Mouse (Mus musculus): ENCODE data around the gene Tmsb10.

Tmsb10 gene

DNA sequence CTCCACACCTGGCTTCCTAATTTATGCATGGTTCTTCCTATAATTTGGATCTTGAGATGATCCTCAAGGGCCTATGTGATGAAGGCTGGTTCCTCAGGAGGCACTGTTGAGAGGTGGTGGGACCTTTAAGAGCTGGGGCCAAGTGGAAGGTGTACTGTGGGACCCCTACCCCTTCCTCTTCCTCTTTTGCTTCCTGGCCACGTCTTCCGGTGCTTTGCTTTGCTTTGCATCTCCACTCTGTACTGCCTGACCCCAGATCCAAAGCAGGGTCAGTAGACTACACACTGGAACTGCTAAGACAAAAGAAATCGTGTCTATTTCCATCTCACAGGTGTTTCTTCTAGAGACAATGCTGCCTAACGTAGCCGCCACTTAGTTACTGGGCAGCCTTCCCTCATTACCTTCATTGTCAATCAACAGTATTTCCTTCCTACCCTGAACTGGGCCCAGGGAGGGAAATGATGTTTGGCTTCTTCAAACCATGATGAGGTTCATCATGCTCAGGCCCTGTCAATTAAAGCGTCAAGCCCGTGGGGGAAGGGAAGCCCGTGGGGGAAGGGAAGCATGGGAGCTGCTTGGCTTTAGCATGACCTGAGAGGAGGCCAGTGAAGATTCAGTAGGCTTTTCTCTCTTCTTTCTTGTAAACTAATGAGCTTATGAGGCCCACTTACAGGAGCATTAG lies 2.9 kb downstream of the Tmsb10 start:
- peak; percentile 34 for DNase-seq

DNA sequence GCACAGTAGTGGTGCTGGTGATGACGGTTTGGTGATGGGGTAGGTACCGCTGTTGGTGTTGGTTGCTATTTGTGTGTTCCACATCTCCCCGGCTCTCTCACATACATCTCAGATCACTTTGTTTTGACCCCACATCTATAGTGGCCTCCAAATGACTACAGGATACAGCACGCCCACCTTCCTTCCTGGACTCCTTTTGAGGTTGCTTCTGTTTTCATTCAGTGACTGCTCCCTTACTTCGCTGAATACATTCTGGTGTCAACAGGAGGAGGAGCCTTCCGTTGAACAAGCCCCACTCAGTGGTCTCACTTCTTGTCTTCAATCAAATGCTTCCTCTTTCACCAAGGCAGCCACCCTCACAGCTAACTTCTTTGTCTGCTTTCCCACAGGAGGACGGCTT lies 3.8 kb downstream of the Tmsb10 start:
- DNase-seq: no peak

DNA sequence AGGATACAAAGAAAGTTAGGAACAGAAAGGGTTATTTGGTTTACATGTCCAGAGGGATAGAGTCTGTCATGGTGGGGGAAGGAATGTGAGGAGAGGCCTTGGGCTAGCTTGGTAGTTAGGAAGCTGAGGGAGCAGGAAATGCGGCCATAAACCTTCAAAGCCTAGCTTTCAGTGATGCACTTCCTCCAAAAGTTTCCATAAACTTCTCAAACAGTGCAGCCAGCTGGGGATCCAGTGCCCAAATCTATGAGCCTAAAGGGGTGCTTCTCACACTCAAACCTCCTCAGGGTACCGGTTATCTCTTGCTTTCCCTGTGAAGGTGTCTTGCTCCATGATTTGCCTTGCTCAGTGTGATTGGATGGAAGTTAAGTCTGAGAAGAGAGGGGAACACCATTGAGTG lies 5.6 kb downstream of the Tmsb10 start:
- DNase-seq: no peak

DNA sequence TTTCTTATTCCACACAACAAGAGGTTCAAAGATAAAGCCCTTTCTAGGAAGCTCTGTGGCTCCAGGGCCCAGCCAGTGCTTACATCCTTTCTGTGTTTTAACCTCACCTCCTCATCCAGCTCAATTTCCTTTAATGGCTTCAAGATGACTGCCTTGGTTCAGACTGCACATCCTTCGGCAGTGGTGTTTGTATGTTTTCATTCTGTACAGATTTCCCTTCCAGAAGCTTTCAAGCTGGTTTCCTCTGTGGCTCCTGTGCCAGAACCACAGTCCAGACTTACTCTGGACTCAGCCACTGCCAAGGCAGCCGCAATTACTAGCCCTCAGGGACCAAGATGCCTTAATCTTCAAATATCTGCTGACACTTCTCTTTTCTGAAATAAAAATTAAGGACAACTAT lies 6.3 kb downstream of the Tmsb10 start:
- peak; percentile 18 for DNase-seq

DNA sequence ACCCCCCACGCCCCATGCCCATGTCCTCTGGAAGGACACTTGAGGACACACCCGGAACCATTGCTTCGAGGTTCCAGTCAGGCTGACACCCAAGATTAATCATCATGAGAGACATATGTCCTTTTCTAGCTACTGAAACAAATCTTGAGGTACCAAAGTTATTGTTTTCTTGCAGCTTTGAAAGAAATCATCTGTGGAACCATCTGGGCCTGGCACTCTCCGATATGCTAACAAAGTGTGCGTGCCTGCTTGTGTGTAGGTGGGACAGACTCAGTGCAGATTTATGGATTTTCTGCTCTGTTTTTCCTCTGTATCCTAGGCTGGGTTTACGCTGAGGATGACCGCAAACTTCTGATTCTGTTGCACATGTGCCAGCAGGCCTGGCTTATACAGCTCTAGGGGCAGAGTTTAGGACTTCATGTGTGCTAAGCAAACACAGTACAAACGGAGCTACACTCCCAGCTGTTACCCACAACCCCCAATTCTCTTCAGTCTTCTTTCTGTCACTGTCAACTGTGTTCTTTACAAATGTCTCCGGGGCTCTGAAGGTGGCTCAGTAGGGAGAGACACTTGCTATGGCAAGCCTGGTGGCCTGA lies 9.3 kb downstream of the Tmsb10 start:
- no peak for DNase-seq

DNA sequence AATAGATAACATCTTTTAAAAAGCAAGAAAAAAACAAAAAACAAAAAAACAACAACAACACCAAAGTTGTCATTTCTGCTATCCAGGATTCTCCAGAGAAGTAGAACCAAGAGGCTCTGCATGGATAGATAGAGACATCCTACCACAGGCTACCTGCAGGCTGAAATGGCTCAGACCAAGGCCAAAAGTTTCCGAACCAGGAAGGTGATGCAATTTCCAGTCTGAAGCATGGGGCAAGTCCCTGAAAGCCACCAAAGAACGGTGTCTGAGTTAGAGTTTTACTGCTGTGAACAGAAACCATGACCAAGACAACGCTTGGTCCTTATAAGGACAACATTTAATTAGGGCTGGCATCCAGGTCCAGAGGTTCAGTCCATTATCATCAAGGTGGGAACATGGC lies 10.2 kb downstream of the Tmsb10 start:
- no peak for DNase-seq

DNA sequence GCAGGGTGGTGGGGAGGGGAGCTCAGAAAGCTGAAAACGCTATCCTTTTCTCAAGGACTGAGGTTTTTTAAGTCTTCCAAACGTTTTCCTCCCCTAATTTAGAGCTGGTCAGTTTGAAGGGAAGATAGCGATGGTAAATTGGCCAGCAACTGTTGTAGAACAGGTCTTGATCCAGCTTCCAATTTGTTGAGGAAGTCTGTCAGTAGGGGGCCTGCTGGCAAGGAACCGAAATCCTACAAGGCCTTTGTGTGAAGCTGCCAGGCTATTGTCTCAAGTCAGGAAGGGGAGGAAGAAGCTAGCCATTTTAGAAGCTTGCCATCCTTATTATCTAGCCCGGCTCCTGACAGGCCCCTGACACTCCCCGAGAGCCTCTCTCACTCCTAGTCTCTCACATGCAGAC lies 10.6 kb downstream of the Tmsb10 start:
- DNase-seq: no peak

DNA sequence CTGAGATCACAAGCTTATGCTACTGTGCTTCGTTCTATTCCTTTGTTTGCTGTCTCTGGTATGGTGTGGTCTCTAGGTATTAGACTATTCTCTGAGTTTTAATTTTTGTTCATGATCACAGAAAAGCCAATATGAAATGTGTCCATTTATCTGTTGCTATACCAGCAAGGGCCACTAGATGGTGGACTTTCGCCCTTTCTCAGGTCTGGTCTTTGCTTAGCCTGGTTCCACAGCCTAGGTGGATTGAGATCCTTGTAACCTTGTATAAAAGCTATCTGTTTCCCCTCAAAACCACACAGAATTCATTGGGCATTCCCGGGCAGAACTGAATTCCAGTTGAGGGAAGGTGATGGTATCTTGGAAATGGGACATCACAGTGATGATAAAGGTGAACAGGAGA lies 18.1 kb downstream of the Tmsb10 start:
- peak; percentile 75 for DNase-seq

DNA sequence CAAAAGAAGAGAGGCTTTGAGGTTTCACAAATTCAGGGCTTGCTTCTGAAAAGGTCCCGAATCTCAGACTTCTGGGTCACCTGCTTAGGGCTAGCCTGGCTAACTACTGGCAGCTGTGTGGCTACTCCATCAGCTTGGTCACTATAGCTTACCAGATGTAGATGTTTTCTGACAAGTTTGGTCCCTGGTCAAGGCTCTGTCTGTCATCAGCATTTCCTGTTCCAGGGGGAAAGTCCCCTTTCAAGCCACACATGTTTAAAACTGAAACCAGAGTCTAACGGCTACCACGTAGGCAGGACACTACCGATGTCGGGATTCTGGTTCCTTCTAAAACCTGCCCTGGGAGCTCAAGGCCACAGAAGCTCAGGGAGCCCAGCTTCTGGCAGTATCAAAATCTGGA lies 20.7 kb downstream of the Tmsb10 start:
- no peak for DNase-seq

DNA sequence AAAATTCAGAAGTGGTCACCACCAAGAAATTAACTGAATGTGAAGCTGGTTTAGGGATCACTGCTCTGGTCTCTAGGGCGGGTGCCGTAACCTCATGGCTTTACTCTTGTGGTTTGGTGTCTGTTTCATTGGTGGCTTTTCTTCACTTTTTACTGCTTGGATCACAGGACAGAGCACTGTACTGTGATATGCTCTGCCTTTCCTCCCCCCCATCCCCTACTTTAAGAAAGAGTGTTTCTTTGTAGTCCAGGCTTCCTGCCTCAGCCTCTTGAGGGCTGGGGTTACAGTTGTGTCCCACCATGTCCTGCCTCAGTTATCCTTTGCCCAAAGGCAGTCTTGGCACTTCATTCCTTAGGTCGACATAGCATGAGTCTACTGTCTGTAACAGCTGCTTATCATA lies 21.1 kb downstream of the Tmsb10 start:
- DNase-seq: no peak

DNA sequence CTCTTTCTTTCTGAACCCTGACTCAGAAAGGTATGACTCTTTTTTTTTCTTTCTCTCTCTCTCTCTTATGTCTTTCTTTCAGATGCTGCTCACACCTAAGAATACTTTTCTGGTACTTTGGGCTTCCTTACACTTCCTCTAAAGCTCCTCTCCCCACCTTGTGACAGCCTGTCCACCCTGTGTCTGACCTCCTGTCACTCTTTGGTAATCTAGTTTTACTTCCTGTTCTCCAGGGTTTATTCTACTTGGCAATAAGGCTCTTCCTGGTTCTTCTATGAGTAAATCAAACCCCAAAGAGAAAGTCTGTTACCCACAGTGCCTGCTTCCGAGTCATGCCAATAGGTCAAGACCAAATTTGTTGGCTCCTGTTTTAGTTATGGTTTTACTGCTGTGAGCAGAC lies 25.6 kb downstream of the Tmsb10 start:
- no peak for DNase-seq

DNA sequence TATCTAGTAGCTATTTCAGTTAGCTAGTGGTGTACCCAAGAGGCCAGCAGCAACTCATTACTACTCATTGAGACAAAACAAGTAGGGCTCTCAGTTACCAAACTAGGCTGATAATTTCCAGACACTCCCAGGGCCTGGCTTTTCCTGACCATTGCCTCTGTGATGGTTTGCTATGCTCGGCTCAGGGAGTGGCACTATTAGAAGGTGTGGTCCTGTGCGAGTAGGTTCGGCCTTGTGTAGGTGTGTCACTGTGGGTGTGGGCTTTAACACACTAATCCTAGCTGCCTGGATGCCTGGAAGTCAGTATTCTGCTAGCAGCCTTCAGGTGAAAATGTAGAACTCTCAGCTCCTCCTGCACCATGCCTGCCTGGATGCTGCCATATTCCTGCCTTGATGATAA lies 27.0 kb downstream of the Tmsb10 start:
- DNase-seq: no peak

DNA sequence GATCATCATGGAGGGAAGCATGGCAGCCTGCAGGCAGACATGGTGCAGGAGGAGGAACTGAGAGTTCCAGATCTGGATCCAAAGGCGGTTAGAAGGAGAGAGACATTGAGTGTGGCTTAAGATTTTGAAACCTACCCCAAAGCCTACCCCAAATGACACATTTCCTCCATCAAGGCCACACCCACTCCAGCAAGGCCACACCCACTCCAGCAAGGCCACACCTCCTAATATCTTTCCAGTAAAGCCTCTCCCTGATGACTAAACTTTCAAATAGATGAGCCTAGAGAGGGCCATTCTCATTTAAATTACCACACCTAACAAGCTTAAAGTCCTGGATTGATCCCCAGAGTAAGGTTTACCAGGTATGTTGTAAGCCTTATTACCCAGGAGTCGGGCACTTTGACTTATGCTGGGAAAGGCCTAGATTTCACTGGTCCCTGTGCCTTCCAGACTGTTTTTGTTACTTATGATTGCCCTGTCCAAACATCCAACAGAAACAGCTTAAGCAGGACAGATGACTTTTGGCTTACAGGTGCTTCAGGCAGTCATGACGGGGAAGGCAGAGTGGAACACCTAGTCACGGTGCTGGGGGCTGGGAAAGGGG lies 28.7 kb downstream of the Tmsb10 start:
- no peak for DNase-seq

DNA sequence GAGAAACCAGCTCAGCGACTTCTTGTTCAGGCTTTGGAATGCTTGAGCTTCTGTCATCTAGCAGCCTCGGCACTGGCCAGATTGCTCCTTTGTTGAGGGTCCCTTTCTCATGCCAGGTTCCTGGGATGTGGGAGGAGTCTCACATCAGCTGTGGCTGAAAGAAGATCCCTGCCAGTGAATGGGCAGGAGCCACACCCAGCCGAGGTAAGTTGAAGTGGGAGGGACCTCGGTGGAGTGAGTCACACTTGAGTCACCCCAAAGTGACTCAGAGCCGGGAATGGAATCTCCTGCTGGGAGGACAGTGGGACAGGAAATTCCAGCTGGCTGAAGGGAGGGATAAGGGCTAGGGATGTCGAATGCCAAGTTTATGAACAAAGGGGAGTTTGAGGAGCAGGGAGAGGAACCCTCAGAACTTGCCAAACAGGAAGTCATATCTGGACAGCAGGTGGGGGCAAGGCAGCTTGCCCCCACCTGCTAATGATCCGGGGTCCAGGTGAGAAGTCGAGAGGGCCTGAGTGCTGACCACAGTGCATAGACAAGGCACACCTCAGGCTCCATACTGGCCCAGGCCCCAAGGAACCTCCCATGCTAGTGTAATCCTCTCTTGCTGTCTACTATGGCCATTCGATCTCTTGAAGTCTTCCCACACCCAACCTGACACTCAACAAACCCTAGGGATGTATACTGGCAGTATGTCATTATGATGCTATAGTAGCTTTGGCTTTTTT lies 31.6 kb downstream of the Tmsb10 start:
- peak; percentile 59 for DNase-seq

DNA sequence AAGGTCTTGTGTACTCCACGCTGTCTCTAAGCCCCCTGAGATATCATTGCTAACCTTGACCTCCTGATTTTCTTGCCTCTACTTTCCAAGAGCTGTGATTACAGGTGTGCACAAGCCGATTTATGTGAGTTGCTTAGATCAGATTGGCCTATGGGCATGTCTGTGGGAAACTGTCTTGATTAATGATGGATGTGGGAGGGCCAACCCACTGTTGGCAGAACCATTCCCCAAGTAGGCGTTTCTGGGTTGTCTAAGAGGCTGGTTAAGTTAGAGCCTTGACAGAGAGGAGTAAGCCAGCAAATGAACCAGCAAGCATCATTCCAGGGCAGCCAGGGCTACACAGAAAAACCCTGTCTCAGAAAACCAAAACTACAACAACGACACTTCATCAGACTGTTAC lies 32.5 kb downstream of the Tmsb10 start:
- DNase-seq: no peak

DNA sequence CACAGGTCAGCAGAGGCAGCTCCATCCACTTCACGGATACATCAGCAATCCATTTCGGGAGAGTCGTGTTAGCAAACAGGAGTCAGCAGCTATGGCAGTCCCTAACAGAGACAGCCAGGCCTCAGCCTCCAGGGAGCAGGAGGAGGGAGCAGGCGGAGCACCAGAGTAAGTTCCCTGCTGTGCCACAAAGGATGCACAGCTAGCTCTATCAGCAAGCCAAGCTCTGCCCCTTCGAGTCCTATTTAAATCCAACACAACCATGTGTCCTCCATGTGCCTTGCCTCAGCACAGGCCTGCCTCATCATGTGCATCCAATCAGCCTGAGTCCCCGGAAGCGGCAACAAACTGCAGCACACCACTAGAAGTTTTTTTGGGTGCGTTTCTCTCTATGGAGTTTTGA lies 35.2 kb downstream of the Tmsb10 start:
- no peak for DNase-seq

DNA sequence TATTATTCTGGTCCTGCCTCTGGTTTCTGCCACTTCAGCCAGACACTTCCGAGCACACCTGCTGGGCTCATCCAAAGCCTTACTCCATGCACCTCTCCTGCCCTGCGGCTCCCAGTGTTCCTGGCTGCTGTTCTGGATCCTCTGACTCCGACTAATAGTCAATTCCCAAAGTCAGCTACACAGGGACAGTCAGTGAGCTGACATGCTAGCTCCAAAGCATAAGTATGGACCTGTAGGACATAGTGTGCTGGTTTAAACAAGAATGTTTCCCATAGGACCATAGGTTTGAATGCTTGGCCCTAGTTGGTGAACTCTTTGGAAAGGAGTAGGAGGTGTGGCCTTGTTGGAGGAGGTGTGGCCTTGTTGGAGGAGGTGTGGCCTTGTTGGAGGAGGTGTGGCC lies 37.5 kb downstream of the Tmsb10 start:
- no peak for DNase-seq

DNA sequence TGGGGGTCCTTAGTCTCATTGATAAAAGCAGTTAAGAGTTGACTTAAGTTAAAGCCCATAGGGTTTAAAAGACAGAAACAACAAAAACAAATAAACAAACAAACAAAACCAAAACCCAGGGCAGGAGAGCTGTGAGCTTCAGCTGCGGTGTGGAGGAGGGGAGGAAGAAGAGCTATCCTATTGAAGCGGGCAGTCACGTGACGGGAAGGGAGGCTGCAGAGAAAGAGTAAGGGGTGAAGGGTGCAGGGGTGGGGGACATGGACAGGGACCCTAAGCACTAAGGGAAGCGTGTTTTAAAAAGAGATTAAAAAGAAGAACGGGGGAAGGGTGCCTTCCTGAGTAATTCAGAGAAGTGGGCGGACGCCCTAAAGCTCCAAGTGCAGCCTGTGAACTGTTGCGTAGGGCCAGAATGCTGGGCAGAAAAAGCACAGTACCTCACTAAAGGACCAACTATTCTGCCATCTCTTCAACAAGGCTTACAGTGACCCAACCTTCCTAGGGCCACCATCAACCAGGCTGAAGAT lies 40.0 kb downstream of the Tmsb10 start:
- DNase-seq: no peak

DNA sequence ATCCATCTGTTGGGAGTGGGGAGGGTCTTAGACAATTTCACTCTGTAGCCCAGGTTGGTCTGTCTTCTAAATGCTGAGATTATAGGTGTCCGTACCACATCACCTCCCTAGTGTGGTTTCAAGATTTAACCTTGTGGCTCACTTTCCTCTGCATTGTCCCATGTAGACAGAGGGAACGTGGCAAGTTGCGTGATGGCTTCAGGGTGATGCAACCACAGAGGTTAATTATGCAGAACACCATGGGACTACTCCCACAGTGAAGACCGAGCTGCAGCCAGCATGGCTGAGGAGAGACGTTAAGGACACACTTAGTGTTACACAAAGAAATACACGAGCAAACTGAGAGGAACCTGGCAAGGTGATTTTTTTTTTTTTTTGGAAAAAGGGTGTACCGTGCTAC lies 42.2 kb downstream of the Tmsb10 start:
- no peak for DNase-seq

DNA sequence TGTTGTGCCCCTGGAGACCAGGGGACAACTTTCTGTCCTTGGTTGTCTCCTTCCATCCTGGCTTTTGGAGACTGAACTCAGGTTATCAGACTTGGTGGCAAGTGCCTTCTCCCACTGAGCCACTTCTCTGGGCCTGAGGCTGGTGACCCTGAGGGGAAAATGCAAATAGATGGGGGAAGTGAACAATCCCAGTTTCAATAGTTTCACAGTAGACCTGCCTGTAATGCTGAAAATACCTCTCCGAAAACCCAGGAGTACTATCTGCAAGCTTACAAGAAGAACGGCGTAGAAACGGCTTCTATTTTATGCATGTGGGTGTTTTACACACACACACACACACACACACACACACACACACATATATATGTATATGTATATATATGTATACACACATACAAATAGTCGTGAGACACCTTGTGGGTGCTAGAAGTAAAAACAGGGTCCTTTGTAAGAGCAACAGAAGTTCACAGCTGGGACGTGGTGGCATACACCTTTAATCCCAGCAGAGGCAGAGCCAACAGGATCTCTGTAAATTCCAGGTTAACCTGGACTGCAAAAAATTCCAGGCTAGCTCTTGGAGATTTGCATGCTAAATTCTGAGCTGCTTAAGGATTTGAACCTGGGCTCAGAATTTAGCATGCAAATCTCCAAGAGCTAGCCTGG lies 44.3 kb downstream of the Tmsb10 start:
- no peak for DNase-seq

DNA sequence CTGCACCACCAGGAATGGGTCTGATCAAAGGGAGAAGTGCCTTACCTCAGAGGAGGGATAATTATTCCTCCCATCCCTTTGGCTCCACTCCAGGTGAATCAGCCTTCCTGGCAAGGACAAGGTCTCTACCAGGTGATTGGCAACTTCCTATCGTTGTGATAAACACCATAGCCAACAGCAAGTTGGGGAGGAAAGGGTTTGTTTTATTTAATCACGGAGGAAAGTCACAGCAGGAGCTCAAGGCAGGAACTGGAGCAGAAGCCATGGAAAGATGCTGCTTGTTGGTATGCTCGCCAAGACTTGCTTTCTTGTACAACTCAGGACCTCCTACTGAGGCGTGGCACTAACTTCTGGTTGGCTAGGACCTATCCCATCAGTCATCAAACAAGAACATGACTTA lies 47.3 kb downstream of the Tmsb10 start:
- DNase-seq: no peak

Data from embryo, embryonic 11 days (tissue).